Mouse (Mus musculus) Muller cell, postnatal 12 days (primary cell): ENCODE measurements at regions not wholly inside any gene's neighbourhood (a gene's known extent, or its start where the extent isn't known, plus 50 kb on each side); places are given as distances from the start of the nearest gene placed in this dataset.

Experiments used
- DNase-seq: peaks from one replicate; pipeline ENCODE4 v3.0.0-alpha.2; 2015; ENCODE audit errors: inconsistent ontology term

GRCm38 (mm10) chr9:74650036-74650435 is 211.7 kb upstream of the Onecut1 start:
- DNase-seq = no peak

- DNase-seq = no peak
Observed at GRCm38 (mm10) chr9:74655956-74656355, 205.8 kb upstream of the Onecut1 start.

GRCm38 (mm10) chr9:74656392-74656791 is 205.3 kb upstream of the Onecut1 start:
- DNase-seq = no peak

- DNase-seq = no peak
Observed at GRCm38 (mm10) chr9:74671356-74671952, 190.3 kb upstream of the Onecut1 start.

DNA sequence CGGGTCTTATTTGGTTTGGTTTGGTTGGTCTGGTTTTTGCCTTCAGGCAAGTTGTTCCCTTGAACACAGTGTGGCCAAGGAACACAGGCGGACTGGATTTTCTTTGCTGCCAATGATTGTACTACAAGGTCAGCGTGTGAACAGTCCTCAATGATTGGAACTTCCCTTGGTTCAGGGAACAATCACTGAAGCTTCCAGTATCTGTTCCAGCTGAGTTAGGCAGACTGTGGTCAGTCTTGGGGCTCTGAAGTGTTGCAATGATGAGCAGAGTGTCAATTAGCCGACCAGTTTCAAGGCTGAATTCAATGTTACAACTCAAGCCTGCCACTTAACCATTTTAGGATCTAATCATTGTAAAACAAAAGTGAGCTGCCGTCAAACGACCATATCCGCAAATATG is 189.5 kb upstream of the Onecut1 start:
- no peak for DNase-seq

GRCm38 (mm10) chr9:74698229-74698628 is 163.5 kb upstream of the Onecut1 start:
- DNase-seq = no peak

- no peak for DNase-seq
Observed at GRCm38 (mm10) chr9:74705698-74706097, 156.0 kb upstream of the Onecut1 start.

DNA sequence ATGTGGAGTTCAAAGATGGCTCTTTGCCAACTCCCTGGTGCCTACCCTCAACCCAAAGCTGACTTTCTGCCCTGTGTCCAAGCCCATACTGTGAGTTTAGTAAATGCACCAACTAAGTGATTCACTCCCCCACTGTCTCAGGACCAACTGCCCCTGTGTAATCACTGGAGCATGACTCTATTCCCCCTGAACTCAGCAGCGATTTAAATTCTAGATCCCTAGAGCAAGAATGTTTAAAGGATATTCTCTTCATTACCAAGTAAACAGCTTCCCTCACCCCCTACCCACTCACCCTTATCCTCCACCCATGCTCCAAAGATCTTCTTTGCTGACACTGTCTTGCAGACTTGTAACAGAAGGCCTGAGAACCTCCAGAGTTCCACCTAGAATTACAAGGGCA is 154.1 kb upstream of the Onecut1 start:
- DNase-seq = no peak

- no peak for DNase-seq
Observed at GRCm38 (mm10) chr9:74711698-74712097, 150.0 kb upstream of the Onecut1 start.

- no peak for DNase-seq
Observed at GRCm38 (mm10) chr9:74732451-74732850, 129.3 kb upstream of the Onecut1 start.

- no peak for DNase-seq
Observed at GRCm38 (mm10) chr9:74741949-74742348, 119.8 kb upstream of the Onecut1 start.

GRCm38 (mm10) chr9:74747886-74748285 is 113.8 kb upstream of the Onecut1 start:
- DNase-seq = no peak

GRCm38 (mm10) chr9:74758025-74758424 is 103.7 kb upstream of the Onecut1 start:
- no peak for DNase-seq

- DNase-seq = no peak
Observed at GRCm38 (mm10) chr9:74758876-74759275, 102.8 kb upstream of the Onecut1 start.

DNA sequence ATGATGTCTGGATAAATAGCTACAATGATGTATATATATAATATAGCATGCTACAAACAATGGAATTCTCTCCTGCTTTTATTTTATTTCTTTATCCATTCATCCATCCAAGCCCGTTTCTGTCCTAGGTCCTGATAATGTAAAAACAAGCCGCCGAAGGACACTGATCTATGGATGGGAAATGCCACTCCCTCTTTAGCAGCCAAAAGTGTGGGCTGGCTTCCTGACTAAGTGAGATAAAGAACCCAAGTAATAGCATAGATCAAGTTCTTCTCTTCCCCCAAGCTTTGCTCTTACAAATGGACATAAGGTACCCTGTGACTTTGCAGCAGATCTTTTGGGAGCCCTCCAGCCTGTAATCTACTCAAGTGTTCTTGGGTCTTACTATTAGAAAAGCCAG is 81.3 kb upstream of the Onecut1 start:
- no peak for DNase-seq

- DNase-seq = no peak
Observed at GRCm38 (mm10) chr9:74793394-74793793, 68.3 kb upstream of the Onecut1 start.

DNA sequence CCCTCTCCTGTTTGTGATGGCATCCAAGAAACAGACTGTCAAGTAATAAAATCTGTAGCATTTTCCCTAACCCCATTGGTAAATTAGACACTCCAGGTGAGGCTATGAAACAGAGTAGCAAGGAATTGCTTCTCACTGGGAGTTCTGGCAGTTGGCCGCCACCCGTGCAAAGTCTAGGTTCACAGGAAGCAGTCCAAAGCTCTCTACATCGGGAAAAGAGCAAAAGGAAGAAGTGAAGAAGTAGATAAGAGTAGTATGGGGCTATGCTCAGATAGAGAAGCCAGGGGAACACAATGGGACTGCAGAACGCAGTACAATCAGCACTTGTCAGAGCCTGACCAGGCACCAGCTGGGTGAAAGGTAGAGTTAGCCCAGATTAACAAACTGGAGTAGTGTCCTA is 65.7 kb upstream of the Onecut1 start:
- no peak for DNase-seq

GRCm38 (mm10) chr9:74797272-74797844 is 64.4 kb upstream of the Onecut1 start:
- DNase-seq = no peak

DNA sequence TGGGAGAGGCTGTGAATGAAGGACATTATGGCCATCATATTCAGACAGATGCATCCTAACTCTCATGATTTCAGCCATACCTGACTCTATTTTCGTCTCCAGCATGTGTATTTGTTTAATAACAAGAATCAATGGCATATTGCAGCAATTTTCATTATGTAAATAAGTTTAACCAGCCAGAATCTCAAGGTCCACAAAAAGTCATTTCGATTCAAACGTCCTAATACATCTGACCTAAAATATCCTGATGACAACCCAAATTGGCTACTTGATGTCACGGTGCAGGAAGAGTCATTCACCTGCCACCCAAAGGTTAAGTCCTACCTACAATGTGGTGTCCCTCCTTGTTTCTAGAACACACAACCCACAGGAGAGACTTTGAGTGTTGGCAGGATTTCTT is 60.6 kb upstream of the Onecut1 start:
- DNase-seq = no peak

DNA sequence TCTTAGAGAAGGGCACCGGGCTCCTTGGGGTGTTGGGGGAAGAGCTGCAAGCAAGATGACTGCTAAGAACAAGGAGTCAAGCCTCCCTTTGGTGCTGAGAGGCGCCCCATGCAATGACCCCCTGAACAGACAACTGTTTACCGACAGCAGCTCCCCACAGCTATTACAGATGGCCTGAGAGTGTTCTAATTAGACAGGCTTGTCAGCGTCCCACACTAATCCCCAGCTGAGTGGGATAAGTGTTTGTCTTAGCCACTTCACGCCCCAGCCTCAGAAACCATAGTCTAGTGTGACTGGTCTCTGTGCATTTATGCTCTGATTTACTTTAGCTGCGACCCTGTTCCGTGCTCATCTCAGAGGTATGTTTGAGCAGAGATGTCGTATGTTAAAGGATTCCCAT is 50.3 kb upstream of the Onecut1 start:
- DNase-seq = no peak
